Mouse (Mus musculus): Measurements from ENCODE around the gene Gm20538.

Gm20538 gene

GRCm38 (mm10) chr19:44530018-44530417 lies 22.6 kb downstream of the Gm20538 start:
- DNase-seq (ENCODE audit: low read depth): no peak

- no peak for DNase-seq (ENCODE audit: low read depth)
These were observed 27.0 kb downstream of the Gm20538 start for GRCm38 (mm10) chr19:44525551-44526205.

- DNase-seq (ENCODE audit: low read depth): no peak
These were observed 33.5 kb downstream of the Gm20538 start for GRCm38 (mm10) chr19:44519152-44519551.

GRCm38 (mm10) chr19:44517996-44518768 lies 34.4 kb downstream of the Gm20538 start:
- DNase-seq (ENCODE audit: low read depth): no peak

GRCm38 (mm10) chr19:44515769-44516168 lies 36.9 kb downstream of the Gm20538 start:
- no peak for DNase-seq (ENCODE audit: low read depth)

- no peak for DNase-seq (ENCODE audit: low read depth)
These were observed 37.8 kb downstream of the Gm20538 start for GRCm38 (mm10) chr19:44514521-44515451.

GRCm38 (mm10) chr19:44513921-44514482 lies 38.6 kb downstream of the Gm20538 start:
- no peak for DNase-seq (ENCODE audit: low read depth)

- no peak for DNase-seq (ENCODE audit: low read depth)
These were observed 39.4 kb downstream of the Gm20538 start for GRCm38 (mm10) chr19:44513054-44513833.

GRCm38 (mm10) chr19:44512601-44513000 lies 40.0 kb downstream of the Gm20538 start:
- DNase-seq (ENCODE audit: low read depth): no peak

GRCm38 (mm10) chr19:44511451-44512231 lies 41.0 kb downstream of the Gm20538 start:
- DNase-seq (ENCODE audit: low read depth): no peak

GRCm38 (mm10) chr19:44510534-44511175 lies 42.0 kb downstream of the Gm20538 start:
- no peak for DNase-seq (ENCODE audit: low read depth)

- no peak for DNase-seq (ENCODE audit: low read depth)
These were observed 49.9 kb downstream of the Gm20538 start for GRCm38 (mm10) chr19:44502741-44503140.

- DNase-seq (ENCODE audit: low read depth): no peak
These were observed 50.7 kb downstream of the Gm20538 start for GRCm38 (mm10) chr19:44501925-44502324.

GRCm38 (mm10) chr19:44500240-44500639 lies 52.4 kb downstream of the Gm20538 start:
- no peak for DNase-seq (ENCODE audit: low read depth)

- DNase-seq (ENCODE audit: low read depth): no peak
These were observed 53.7 kb downstream of the Gm20538 start for GRCm38 (mm10) chr19:44498936-44499335.

GRCm38 (mm10) chr19:44496941-44497340 lies 55.7 kb downstream of the Gm20538 start:
- DNase-seq (ENCODE audit: low read depth): no peak

- no peak for DNase-seq (ENCODE audit: low read depth)
These were observed 56.1 kb downstream of the Gm20538 start for GRCm38 (mm10) chr19:44496511-44496910.

Measured in fibroblast of lung, adult 2 months (primary cell).